Mouse (Mus musculus) liver, embryonic 16.5 days (tissue): ENCODE data around the gene Strip2. TPM values are rescaled to one million over a fixed set of nuclear protein-coding genes. Genes with fewer than 3 reads are reported as not detected.

Experiments used
- ATAC-seq: fragments of 200-750 bp; cut with Nextera tagmentation; 2 replicates; pipeline ENCODE4 v1.8.0; 2017; ENCODE audit warnings: low read depth, mild to moderate bottlenecking, moderate number of reproducible peaks, moderate library complexity
- H3K27ac ChIP-seq: fragments of 300-500 bp; sonication (generic); 2 replicates; pipeline ENCODE4 v1.5.1; 2014; ENCODE audit warnings: mild to moderate bottlenecking, low read length
- H3K27me3 ChIP-seq: fragments of 300-500 bp; sonication (generic); 2 replicates; pipeline ENCODE4 v1.6.1; 2014; ENCODE audit warnings: low read depth, low read length, mixed read lengths; ENCODE audit not compliant: control insufficient read depth, insufficient read depth
- H3K36me3 ChIP-seq: fragments of 300-500 bp; sonication (generic); 2 replicates; pipeline ENCODE4 v1.6.1; 2014; ENCODE audit warnings: mild to moderate bottlenecking; ENCODE audit not compliant: control insufficient read depth, insufficient read depth
- H3K4me1 ChIP-seq: fragments of 300-500 bp; sonication (generic); 2 replicates; pipeline ENCODE4 v1.6.1; 2014; ENCODE audit warnings: low read depth, low read length, mixed read lengths; ENCODE audit not compliant: control insufficient read depth
- H3K4me2 ChIP-seq: fragments of 300-500 bp; sonication (generic); 2 replicates; pipeline ENCODE4 v1.6.1; 2014; ENCODE audit warnings: low read depth, low read length, mixed read lengths
- H3K4me3 ChIP-seq: fragments of 300-500 bp; sonication (generic); 2 replicates; pipeline ENCODE4 v1.5.1; 2014; ENCODE audit warnings: low read depth, mild to moderate bottlenecking, low read length
- H3K9ac ChIP-seq: fragments of 300-500 bp; sonication (generic); 2 replicates; pipeline ENCODE4 v1.6.1; 2014; ENCODE audit warnings: low read depth, low read length
- H3K9me3 ChIP-seq: fragments of 300-500 bp; sonication (generic); replicated peaks from 2 replicates; pipeline ENCODE4 v1.6.1; 2016; ENCODE audit warnings: low read length; ENCODE audit not compliant: control insufficient read depth
- WGBS: fragments of 180-500 bp; shearing (Covaris S2); extraction: QIAGEN DNeasy Blood & Tissue Kit; methylation state at CpG from one replicate; pipeline ENCODE4 v1.1.7; 2014; ENCODE audit not compliant: insufficient replicate concordance; 5-methylcytosine and 5-hydroxymethylcytosine counted together
- polyA plus RNA-seq: library from polyadenylated mRNA; unstranded; fragments of >200 nt; fragmentation: Nextera tagmentation; extraction: Ambion mirVana; gene quantifications from 2 replicates; pipeline ENCODE4 v1.2.1, GENCODE M21; 2015

Gene Strip2
- polyA plus RNA-seq, 1 experiment from 2014 or later: 0.37 TPM

- no peak for ATAC-seq
- H3K4me3 ChIP-seq: no peak overlapping the region
- no peaks in the 10 kb centered on the region for H3K27me3 ChIP-seq
- no peak overlapping the region for H3K9ac ChIP-seq
- H3K9me3 ChIP-seq: no peaks in the 10 kb centered on the region
- H3K4me2 ChIP-seq: no peak overlapping the region
- H3K27ac ChIP-seq: no peak overlapping the region
- WGBS: 78% methylated on average over 11 of the region's 11 CpGs
- no peaks in the 10 kb centered on the region for H3K36me3 ChIP-seq
- H3K4me1 ChIP-seq: no peaks in the 10 kb centered on the region
Measured at GRCm38 (mm10) chr6:29891151-29891550, 25.7 kb upstream of the Strip2 start.

- H3K27me3 ChIP-seq: no peaks in the 10 kb centered on the region
Measured at GRCm38 (mm10) chr6:29896976-29897375, 19.8 kb upstream of the Strip2 start.

DNA sequence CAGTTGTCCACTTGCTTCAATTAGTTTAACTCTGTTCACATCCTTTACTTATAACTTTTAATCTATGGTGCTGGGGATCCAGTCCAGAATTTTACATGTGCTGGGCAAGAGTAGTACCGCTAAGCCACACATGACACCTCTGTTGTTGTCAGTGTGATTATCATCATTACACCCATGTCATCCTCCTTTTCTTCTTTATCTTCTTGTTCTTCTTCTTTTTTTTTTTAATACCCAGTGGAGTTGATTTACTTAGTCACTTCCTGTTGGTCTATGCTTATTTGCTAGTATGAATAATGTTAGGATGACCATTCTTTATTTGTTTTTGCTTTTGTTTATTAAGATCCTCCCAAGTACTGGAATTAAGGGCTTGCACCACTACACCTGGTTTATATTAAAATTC is 15.4 kb upstream of the Strip2 start:
- Histone ChIP-seq H3K36me3 (no peaks in the 10 kb centered on the region; the same call in 1 of the 2 replicates), H3K27me3 (no peaks in the 10 kb centered on the region)
- WGBS: 84% methylated on average over 1 of the region's 1 CpGs

More at GRCm38 (mm10) chr6:29896976-29897375, 19.8 kb upstream of the Strip2 start:
- no peak overlapping the region for H3K4me3 ChIP-seq
- H3K36me3 ChIP-seq: peaks cover 2% of the 10 kb centered on the region; the same call in 1 of the 2 replicates
- H3K9ac ChIP-seq: no peak overlapping the region
- no peak overlapping the region for H3K4me2 ChIP-seq
- no peaks in the 10 kb centered on the region for H3K4me1 ChIP-seq
- H3K27ac ChIP-seq: no peak overlapping the region
- WGBS: 79% methylated on average over 3 of the region's 3 CpGs
- no peak for ATAC-seq
- no peaks in the 10 kb centered on the region for H3K9me3 ChIP-seq

GRCm38 (mm10) chr6:29902256-29902655 is 14.6 kb upstream of the Strip2 start:
- no peak for ATAC-seq
- no peak overlapping the region for H3K4me2 ChIP-seq
- no peak overlapping the region for H3K4me3 ChIP-seq
- H3K4me1 ChIP-seq: no peaks in the 10 kb centered on the region
- no peaks in the 10 kb centered on the region for H3K9me3 ChIP-seq
- no peak overlapping the region for H3K9ac ChIP-seq
- no peaks in the 10 kb centered on the region for H3K27me3 ChIP-seq
- H3K36me3 ChIP-seq: no peaks in the 10 kb centered on the region; the same call in 1 of the 2 replicates
- H3K27ac ChIP-seq: no peak overlapping the region
- 37% methylated on average over 2 of the region's 2 CpGs for WGBS

More for the DNA sequence above, 15.4 kb upstream of the Strip2 start:
- Histone ChIP-seq H3K9me3 (no peaks in the 10 kb centered on the region), H3K4me3 (no peak overlapping the region), H3K4me1 (no peaks in the 10 kb centered on the region), H3K9ac (no peak overlapping the region), H3K27ac (no peak overlapping the region), H3K4me2 (no peak overlapping the region)
- no peak for ATAC-seq

DNA sequence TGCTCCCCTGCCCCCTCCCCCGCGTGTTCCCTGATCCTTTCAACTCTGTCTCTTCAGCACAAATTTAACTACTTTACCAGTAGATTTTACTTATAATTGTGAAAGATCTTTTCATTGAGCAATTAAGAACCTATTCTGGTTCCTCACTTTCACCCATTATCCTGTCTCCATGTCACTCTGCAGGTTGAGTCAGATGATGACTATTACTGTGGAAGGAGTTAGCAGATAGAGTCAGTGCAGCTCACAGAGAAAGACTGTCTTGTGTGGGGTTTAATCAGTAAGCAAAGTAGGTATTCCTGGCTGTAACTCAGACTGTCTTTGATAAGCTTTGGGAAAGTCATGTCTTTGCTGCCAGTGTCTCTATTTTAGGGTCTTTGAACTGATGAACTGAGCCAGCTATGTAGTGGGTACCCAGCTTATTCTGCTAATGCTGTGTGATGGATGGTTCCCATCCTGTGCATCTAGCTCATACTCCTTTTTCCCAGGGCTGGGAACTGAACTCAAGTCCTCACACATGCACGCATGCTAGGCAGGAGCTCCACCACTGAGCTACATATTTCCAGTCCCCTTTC is 13.4 kb upstream of the Strip2 start:
- no peaks in the 10 kb centered on the region for H3K4me1 ChIP-seq
- no peak overlapping the region for H3K9ac ChIP-seq
- no peak overlapping the region for H3K4me3 ChIP-seq
- no peaks in the 10 kb centered on the region for H3K9me3 ChIP-seq
- H3K27me3 ChIP-seq: no peaks in the 10 kb centered on the region
- WGBS: 76% methylated on average over 3 of the region's 3 CpGs
- ATAC-seq: no peak
- H3K27ac ChIP-seq: no peak overlapping the region
- no peak overlapping the region for H3K4me2 ChIP-seq
- no peaks in the 10 kb centered on the region for H3K36me3 ChIP-seq

DNA sequence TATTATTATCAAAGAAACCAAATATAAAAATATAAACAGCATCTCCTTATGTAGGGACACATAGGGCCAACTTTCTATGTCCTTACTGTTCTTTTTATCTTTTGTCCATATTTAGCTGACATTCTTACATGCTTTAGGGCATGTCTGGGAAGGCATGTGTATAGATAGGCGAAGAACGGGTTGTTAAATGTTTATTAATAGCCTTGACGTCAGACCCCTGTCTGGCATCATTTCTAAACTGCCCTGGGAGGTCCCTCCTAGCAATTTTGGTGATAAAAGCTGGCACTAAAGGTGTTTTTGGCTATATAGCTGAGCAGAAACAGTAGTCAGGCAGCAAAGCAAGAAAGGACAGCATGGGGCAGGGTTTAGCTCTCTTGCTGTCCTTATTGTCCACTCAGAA is 12.5 kb upstream of the Strip2 start:
- Histone ChIP-seq H3K4me1 (no peaks in the 10 kb centered on the region), H3K4me2 (no peak overlapping the region), H3K4me3 (no peak overlapping the region), H3K36me3 (peaks cover 2% of the 10 kb centered on the region; the same call in 1 of the 2 replicates), H3K9ac (no peak overlapping the region), H3K27me3 (no peaks in the 10 kb centered on the region), H3K9me3 (no peaks in the 10 kb centered on the region), H3K27ac (no peak overlapping the region)
- ATAC-seq: no peak
- 71% methylated on average over 3 of the region's 3 CpGs for WGBS

DNA sequence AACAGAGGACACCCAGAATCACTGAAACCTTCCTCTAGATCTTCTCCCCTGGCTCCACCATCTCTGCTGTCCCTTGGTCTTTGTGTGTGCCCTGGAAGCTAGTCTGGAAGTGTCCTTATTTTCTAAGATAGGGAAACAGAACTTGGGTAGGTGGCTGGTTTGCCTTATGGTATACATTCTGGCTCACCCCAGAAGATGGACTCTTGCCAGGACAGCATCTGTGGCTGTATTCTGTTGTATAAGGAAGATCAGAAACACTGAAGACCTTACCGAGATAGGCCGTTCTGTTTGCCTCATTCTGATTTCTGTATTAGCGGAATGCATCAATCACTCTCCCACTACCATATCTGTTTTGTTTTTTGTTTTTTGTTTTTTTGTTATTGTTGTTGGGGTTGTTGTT is 6.2 kb upstream of the Strip2 start:
- H3K36me3 ChIP-seq: peaks cover 2% of the 10 kb centered on the region; the same call in 1 of the 2 replicates

GRCm38 (mm10) chr6:29913673-29914072 is 3.1 kb upstream of the Strip2 start:
- peaks cover 28% of the 10 kb centered on the region for H3K27me3 ChIP-seq
- H3K36me3 ChIP-seq: peaks cover 2% of the 10 kb centered on the region; the same call in 1 of the 2 replicates
- H3K4me1 ChIP-seq: peaks cover 8% of the 10 kb centered on the region
- no peak overlapping the region for H3K27ac ChIP-seq
- WGBS: 8% methylated on average over 1 of the region's 1 CpGs
- no peaks in the 10 kb centered on the region for H3K9me3 ChIP-seq
- H3K4me2 ChIP-seq: no peak overlapping the region
- no peak overlapping the region for H3K9ac ChIP-seq
- no peak overlapping the region for H3K4me3 ChIP-seq
- ATAC-seq: no peak

More for the DNA sequence above, 6.2 kb upstream of the Strip2 start:
- Histone ChIP-seq H3K9ac (no peak overlapping the region), H3K4me1 (no peaks in the 10 kb centered on the region), H3K4me3 (no peak overlapping the region), H3K4me2 (no peak overlapping the region), H3K9me3 (no peaks in the 10 kb centered on the region), H3K27me3 (peaks cover 9% of the 10 kb centered on the region), H3K27ac (no peak overlapping the region)
- no peak for ATAC-seq
- WGBS: 85% methylated on average over 3 of the region's 3 CpGs

GRCm38 (mm10) chr6:29914136-29914535 is 2.7 kb upstream of the Strip2 start:
- H3K4me3 ChIP-seq: no peak overlapping the region
- H3K27ac ChIP-seq: no peak overlapping the region
- H3K4me2 ChIP-seq: no peak overlapping the region
- peaks cover 8% of the 10 kb centered on the region for H3K4me1 ChIP-seq
- H3K27me3 ChIP-seq: peaks cover 32% of the 10 kb centered on the region
- peaks cover 1% of the 10 kb centered on the region; the same call in 1 of the 2 replicates for H3K36me3 ChIP-seq
- H3K9me3 ChIP-seq: no peaks in the 10 kb centered on the region
- ATAC-seq: no peak
- no peak overlapping the region for H3K9ac ChIP-seq
